Mouse (Mus musculus) adrenal gland, postnatal 36 days (tissue): ENCODE results near the gene Aimp2. TPM values are rescaled to one million over a fixed set of nuclear protein-coding genes. Genes with fewer than 3 reads are reported as not detected.
A peak's percentile ranks its signal among the peaks of the same experiment; 100 is the strongest.

Source experiments
- DNase-seq, 2 experiments: peaks; one replicate each; pipeline ENCODE4 v3.0.0; 2021; ENCODE audit warnings: mixed read lengths in 1 of 2
- total RNA-seq, 2 experiments: library from RNA; stranded (reverse); gene quantifications; 2 replicates each; pipeline ENCODE4 v1.2.3; 2021

Gene Aimp2
- total RNA-seq, 2 experiments from 2014 or later: 38.3 to 39.0 TPM

DNA sequence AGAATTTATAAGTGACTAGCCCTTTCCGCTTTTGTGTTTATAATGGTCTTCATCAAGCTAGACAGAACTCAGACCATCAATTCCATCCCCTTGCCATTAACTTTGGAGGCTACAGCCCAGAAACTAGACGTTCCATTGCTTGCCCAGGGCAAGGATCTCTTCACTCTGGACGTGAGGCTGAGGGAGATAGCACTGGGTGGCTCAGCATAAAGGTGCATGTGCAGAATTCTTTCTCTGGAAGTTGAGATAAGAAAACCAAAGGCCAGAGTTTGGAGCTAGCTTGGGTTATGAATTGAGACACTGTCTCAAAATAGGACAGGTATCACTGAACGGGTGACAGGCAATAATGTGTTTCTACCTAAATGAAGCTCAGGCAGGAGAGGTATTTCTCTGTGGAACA, 5.8 kb downstream of the Aimp2 start:
- DNase-seq: no peak

- no peak for DNase-seq
These were observed 7.5 kb downstream of the Aimp2 start for GRCm38 (mm10) chr5:143902111-143902510.

DNA sequence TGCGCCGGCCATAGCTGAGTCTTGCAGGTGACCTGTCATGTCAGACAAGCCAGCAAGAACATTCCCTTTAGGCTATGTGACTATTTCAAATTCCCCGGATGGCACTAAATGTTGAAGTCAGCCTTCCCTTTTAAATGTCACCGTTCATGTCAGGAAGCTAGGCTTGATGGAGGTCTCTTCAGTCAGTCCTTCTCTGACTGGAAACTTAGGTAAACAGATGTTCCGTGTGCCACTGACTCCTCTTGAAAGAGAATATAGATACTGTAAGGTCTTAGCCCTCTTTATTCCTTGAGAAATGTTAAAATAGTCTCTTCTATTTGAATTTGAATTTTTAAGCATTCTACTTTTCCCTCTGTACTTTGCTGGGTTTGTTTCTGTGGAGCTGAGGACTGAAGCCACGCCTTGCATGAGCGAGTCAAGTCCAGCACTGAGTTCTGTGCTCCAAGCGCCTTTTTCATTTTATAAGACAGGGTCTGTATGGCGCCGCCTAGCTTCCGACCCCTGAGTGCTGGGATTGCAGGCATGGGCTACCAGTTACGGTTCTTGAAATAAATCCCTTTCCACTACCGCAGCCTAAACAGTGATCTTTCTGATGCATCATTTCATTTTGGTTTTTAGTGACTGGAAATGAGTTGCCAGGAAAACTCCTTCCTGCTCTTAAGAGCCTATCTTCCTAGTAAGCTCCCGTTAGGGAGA, 11.9 kb downstream of the Aimp2 start, which contains the start of gene Ankrd61:
Ankrd61 (minus strand) TSS at position 51 of the 696 bp plus-strand sequence.
- DNase-seq: no peak

DNA sequence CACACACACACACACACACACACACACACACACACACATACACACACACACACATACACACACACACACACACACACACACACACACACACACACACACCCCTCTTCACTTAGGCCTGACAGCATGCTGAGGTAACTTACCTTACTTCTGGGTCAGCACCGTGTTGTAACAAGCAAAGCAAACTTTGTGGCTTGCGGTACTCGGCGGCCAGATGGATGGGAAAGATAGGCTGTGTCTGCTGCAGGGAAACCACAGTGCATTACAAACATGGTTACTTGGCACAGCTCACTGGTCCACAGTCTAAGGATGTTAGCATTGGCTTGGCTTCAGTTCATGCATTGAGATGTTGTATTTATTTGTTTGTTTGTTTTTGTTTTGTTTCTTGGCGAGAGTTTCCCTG, 16.3 kb downstream of the Aimp2 start:
- no peak for DNase-seq

DNA sequence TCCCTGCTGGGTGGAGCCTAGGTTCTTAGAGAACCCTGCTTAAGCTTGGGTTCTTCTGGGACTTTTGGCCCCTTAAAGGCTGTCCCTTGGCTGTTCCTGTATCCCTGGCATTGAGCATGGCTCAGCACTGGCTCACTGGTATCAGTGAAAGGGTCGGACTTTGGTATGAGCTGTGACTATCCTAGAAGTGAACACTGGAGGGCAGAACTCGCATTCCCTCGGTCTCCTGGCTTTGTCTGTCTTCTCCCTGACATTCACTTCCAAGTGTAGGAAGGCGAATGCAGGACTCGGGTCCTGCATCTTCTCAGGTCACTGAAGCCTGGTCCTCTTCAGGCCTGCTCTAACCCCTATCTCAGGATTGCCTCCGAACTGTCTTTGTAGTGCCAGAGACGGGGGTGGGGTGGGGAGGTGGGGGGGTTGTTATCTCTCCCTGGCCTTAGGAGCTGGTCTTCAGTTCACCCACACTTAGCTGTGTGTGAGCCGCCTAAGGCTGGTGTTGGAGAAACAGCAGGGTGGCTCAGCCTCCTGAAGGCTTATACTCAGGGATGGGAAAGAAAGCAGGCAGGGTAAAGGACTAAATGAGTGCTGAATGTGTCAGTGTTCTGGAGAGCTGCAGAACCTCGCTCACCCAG, 17.3 kb downstream of the Aimp2 start:
- DNase-seq: no peak

DNA sequence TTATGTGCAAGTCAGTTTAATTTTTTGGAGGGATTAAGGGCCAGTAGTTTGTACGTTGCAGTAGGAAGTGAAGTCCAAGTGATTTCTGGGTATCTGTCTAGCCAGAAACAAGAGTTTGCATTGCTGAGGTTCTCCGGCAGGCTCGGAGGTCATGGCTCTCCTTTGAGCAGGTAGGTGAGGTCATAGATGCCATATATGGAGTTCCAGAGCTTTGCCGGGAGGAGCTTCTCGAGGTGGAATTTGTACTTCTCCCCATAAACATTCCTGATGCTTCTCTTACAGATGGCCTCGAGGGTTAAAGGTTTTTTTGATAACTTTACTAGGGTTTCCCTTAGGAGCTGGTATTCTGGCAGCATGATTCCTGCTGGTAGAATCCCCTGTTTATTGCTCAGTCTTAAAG, 18.9 kb downstream of the Aimp2 start:
- no peak for DNase-seq

DNA sequence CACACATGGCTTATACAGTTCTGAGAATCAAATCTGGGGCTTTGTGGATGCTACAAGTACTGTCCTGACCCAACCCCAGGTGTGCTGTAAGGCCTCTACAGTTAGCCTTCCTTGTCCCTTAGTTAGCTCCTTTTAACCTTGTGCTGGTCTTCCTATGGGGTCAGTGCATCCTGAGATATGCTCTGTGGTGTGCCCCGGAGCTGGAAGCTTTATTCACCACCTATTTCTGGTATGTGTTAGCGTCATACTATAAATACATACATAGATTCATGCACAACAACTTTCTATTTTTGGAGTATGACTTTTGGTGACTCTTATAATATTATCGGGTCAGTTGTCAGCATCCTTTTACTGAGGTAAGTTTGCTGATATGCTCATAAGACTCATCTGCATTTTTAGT, 24.4 kb downstream of the Aimp2 start:
- DNase-seq: no peak

DNA sequence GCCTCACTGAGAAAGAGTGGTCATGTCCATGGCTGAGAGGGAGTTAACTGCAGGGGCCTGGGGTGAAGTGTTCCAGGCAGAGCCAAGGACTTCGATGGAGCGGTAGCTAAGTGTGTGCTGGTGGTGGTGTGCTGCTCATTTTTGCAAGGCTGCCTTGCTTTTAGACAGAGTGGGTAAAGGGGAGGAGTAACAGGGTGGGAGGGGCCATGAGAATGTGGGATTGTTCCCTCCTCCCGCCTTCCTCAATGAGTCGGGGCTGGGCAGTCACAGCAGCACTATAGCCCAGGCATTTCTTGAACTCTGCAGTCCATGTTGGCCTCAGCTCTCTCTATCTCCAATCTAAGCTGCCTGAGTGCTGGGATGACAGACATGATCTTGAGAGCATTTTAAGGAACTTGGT, 35.1 kb downstream of the Aimp2 start:
- DNase-seq: peak in 1 of 2 experiments; percentile 30

DNA sequence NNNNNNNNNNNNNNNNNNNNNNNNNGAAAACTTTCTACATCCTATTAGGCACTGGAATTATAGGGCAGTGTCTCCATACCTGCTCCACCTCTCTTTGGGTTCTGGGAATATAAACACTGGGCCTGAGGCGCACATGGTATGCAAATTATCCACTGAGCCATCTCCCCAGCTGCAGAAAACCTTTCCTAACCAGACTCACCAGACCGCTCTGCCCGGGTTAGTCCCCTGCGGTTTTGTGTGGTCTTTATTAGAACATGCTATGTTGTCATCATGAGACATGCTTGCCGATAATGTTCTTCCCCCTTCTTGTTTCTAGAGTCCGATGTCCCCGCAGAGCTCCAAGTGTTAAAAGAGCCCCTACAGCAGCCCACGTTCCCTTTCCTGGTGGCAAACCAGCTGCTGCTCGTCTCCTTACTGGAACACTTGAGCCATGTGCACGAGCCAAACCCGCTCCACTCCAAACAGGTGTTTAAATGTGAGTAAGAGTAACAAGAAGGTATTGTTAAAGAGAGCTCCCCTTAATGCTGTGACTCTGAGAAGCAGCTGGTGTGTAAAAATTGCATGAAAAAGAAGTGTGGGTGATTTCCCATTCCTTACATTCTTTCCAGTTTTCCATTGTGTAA, 38.0 kb downstream of the Aimp2 start:
- no peak for DNase-seq

Other genes with a start within 250 kb of the Aimp2 start
- gene Usp42, start 177.6 kb downstream of the Aimp2 start, total RNA-seq: 10 to 100 TPM; 13.2 to 14.9 TPM
- gene Eif2ak1, start 92.1 kb downstream of the Aimp2 start, total RNA-seq: 10 to 100 TPM; 34.9 to 39.2 TPM
- gene Ankrd61, start 12.2 kb downstream of the Aimp2 start, total RNA-seq: not detected
- gene Pms2, start 117 bp upstream of the Aimp2 start, total RNA-seq: 1 to 10 TPM; 9.3 to 9.4 TPM
- under 1 TPM in 1 of 2 experiments, not detected in 1; 0.46 TPM for gene Gm42421, start 18.3 kb upstream of the Aimp2 start, total RNA-seq
- 1 to 10 TPM; 1.8 to 8.8 TPM for gene Rsph10b, start 23.2 kb upstream of the Aimp2 start, total RNA-seq
- 10 to 100 TPM; 54.1 to 62.9 TPM for gene Ccz1, start 105.0 kb upstream of the Aimp2 start, total RNA-seq
- not detected for gene Ocm, start 116.8 kb upstream of the Aimp2 start, total RNA-seq
- gene Lmtk2, start 190.6 kb upstream of the Aimp2 start, total RNA-seq: 10 to 100 TPM; 33.6 to 34.1 TPM